Mouse (Mus musculus) layer of hippocampus, adult 2 months (tissue): ENCODE results near the gene Gon7. TPM values are rescaled to one million over a fixed set of nuclear protein-coding genes. Genes with fewer than 3 reads are reported as not detected.

Experiments
- DNase-seq, 2 experiments: peaks; one replicate each; pipeline ENCODE4 v3.0.0; 2022; ENCODE audit warnings: low spot score in 2 of 2
- H3K27ac ChIP-seq: fragments of 200-600 bp; 2 replicates; pipeline ENCODE4 v1.8.1; 2022
- H3K4me3 ChIP-seq: fragments of 200-600 bp; 2 replicates; pipeline ENCODE4 v1.8.1; 2022; ENCODE audit warnings: mild to moderate bottlenecking
- CTCF ChIP-seq: fragments of 200-600 bp; conservative IDR thresholded peaks from 2 replicates; pipeline ENCODE4 v1.8.1; 2022; ENCODE audit warnings: antibody characterized with exemption, mild to moderate bottlenecking, moderate library complexity
- total RNA-seq, 2 experiments: library from RNA; stranded (reverse); gene quantifications; 2 replicates each; pipeline ENCODE4 v1.2.3; 2021

Gon7 gene
- total RNA-seq, 2 experiments from 2014 or later: 13.2 to 13.4 TPM

- no peak for TF ChIP-seq CTCF
- H3K27ac ChIP-seq: no peak overlapping the region
- H3K4me3 ChIP-seq: no peak overlapping the region
- DNase-seq: no peak
Observed at GRCm38 (mm10) chr12:102710851-102711375, 46.7 kb downstream of the Gon7 start.

GRCm38 (mm10) chr12:102709896-102710295 lies 47.7 kb downstream of the Gon7 start:
- no peak overlapping the region for H3K4me3 ChIP-seq
- no peak overlapping the region for H3K27ac ChIP-seq
- no peak for DNase-seq
- no peak for TF ChIP-seq CTCF

- H3K4me3 ChIP-seq: no peak overlapping the region
- no peak for DNase-seq
- H3K27ac ChIP-seq: no peak overlapping the region
- peak; percentile 64 for TF ChIP-seq CTCF
Observed at GRCm38 (mm10) chr12:102708220-102708619, 49.4 kb downstream of the Gon7 start.

GRCm38 (mm10) chr12:102706833-102707463 lies 50.7 kb downstream of the Gon7 start:
- TF ChIP-seq CTCF: no peak

GRCm38 (mm10) chr12:102705906-102706640 lies 51.5 kb downstream of the Gon7 start:
- peak overlapping the region; percentile 90 for H3K27ac ChIP-seq
- DNase-seq: no peak
- peak overlapping the region; percentile 55; the same call in 1 of the 2 replicates for H3K4me3 ChIP-seq
- TF ChIP-seq CTCF: peak; percentile 43

More at GRCm38 (mm10) chr12:102706833-102707463, 50.7 kb downstream of the Gon7 start:
- Histone ChIP-seq H3K4me3 (no peak overlapping the region), H3K27ac (no peak overlapping the region)
- DNase-seq: no peak

- Histone ChIP-seq H3K27ac (peak overlapping the region; percentile 90), H3K4me3 (peak overlapping the region; percentile 55)
- peak; percentile 97 for TF ChIP-seq CTCF
- DNase-seq: peak; percentile 84 to 94
Observed at GRCm38 (mm10) chr12:102705216-102705871, 52.3 kb downstream of the Gon7 start.

GRCm38 (mm10) chr12:102704457-102705198 lies 53.0 kb downstream of the Gon7 start, which contains the start of gene Itpk1:
Itpk1 (minus strand) TSS chr12:102704930.
- TF ChIP-seq CTCF: no peak
- Histone ChIP-seq H3K4me3 (peak within 1 kb of the TSS; percentile 95), H3K27ac (peak within 1 kb of the TSS; percentile 95)
- DNase-seq: peak in 1 of 2 experiments; percentile 63

GRCm38 (mm10) chr12:102703921-102704408 lies 53.6 kb downstream of the Gon7 start:
- DNase-seq: no peak
- TF ChIP-seq CTCF: no peak
- Histone ChIP-seq H3K4me3 (peak overlapping the region; percentile 95), H3K27ac (peak overlapping the region; percentile 95)

- DNase-seq: no peak
- H3K4me3 ChIP-seq: peak overlapping the region; percentile 95
- peak overlapping the region; percentile 95 for H3K27ac ChIP-seq
- TF ChIP-seq CTCF: no peak
Observed at GRCm38 (mm10) chr12:102703441-102703840, 54.2 kb downstream of the Gon7 start.

Other genes with a start within 250 kb of the Gon7 start
- gene Chga, start 202.8 kb downstream of the Gon7 start, total RNA-seq: 100 to 1,000 TPM; 123 to 124 TPM
- 10 to 100 TPM; 66.6 to 76.8 TPM for gene Itpk1, start 52.9 kb downstream of the Gon7 start, total RNA-seq
- gene Moap1, start 14.1 kb downstream of the Gon7 start, total RNA-seq: 10 to 100 TPM; 24.3 to 24.9 TPM
- 1 to 10 TPM; 5.1 TPM for gene Tmem251, start 14.0 kb downstream of the Gon7 start, total RNA-seq
- gene Gm28051, start within 50 bp of the Gon7 start, total RNA-seq: not detected
- gene Ubr7, start 164 bp upstream of the Gon7 start, total RNA-seq: 10 to 100 TPM; 29.8 to 31.3 TPM
- gene Gm20604, start 869 bp upstream of the Gon7 start, total RNA-seq: 10 to 100 TPM; 13.2 to 16.0 TPM
- gene Btbd7, start 120.7 kb upstream of the Gon7 start, total RNA-seq: 10 to 100 TPM; 17.8 to 19.2 TPM
- gene Cox8c, start 141.5 kb upstream of the Gon7 start, total RNA-seq: not detected
- gene Unc79, start 191.1 kb upstream of the Gon7 start, total RNA-seq: 10 to 100 TPM; 53.2 to 56.6 TPM